Mouse (Mus musculus): ENCODE data around the gene Pop7. TPM values are rescaled to one million over a fixed set of nuclear protein-coding genes. Genes with fewer than 3 reads are reported as not detected.

The Pop7 gene
- polyA plus RNA-seq, 1 experiment from 2014 or later = 28.3 TPM

DNA sequence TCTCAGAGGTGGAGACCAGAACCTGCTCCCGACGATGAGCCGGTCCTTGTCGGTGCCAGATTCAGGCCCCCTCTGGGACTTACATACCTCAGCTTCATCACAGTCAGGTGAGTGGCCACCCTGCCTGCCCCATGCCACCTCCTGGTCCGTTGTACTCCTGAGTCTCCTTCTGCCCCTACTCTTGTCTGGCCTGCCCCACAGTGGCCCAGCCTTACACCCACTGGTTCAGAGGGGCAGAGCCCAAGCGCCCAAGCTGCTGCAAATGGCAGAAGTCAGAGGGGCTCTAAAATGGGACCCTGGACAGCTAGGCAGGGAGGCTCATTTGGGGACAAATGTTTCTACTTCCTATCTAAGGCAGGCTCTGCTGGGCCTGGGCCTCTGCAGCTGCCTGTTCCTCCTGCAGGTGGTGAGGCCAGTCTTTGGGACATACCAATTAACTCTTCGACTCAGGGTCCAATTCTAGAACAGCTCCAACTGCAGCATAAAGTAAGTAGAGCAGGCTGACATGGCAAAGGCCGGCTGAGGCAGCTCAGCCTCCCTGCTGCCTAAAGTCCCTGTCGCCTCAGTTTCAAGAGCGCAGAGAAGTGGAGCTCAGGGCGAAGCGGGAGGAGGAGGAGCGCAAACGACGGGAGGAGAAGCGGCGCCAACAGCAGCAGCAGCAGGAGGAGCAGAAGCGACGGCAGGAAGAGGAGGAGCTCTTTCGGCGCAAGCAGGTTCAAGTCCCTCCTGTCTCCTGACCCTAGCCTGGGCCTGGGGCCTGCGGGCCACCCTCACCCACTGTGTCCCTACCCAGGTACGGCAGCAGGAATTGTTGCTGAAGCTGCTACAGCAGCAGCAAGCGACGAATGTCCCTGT is 21.3 kb upstream of the Pop7 start:
- Histone ChIP-seq H3K4me1 (ENCODE audit: control insufficient read depth, low read depth, low read length) (peaks cover 11% of the 10 kb centered on the region), H3K4me3 (ENCODE audit: low read depth, low read length) (no peak overlapping the region), H3K36me3 (ENCODE audit: control insufficient read depth, insufficient read depth) (peaks cover 73% of the 10 kb centered on the region), H3K4me2 (ENCODE audit: low read depth, low read length) (no peak overlapping the region), H3K27ac (ENCODE audit: low read length) (no peak overlapping the region), H3K9me3 (replicated peaks; ENCODE audit: control insufficient read depth, low read length) (no peaks in the 10 kb centered on the region), H3K27me3 (ENCODE audit: control insufficient read depth, insufficient read depth, low read depth, low read length) (no peaks in the 10 kb centered on the region), H3K9ac (ENCODE audit: low read depth, low read length) (no peak overlapping the region)
- ATAC-seq (ENCODE audit: low read depth) = no peak
- 82% methylated on average over 25 of the region's 25 CpGs for WGBS (ENCODE audit: insufficient replicate concordance)

DNA sequence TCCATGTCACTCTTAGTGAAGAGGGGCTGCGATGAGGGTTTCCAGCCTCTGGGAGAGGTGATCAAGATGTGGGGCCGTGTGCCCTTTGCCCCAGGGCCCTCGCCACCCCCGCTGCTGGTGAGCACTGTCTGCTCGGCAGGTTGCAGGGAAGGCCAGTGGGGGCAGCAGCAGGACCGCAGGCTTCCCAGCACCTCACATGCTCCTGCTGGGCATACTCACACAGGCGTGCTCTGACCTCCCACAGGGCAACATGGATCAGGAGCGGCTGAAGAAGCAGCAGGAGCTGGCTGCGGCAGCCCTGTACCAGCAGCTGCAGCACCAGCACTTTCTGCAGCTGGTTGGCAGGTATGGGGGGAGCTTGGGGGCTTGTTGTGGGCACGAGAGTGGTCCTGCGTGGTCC is 20.4 kb upstream of the Pop7 start:
- Histone ChIP-seq H3K9ac (ENCODE audit: low read depth, low read length) (no peak overlapping the region), H3K9me3 (replicated peaks; ENCODE audit: control insufficient read depth, low read length) (no peaks in the 10 kb centered on the region), H3K27ac (ENCODE audit: low read length) (no peak overlapping the region), H3K36me3 (ENCODE audit: control insufficient read depth, insufficient read depth) (peaks cover 64% of the 10 kb centered on the region), H3K4me3 (ENCODE audit: low read depth, low read length) (no peak overlapping the region), H3K4me2 (ENCODE audit: low read depth, low read length) (no peak overlapping the region), H3K27me3 (ENCODE audit: control insufficient read depth, insufficient read depth, low read depth, low read length) (no peaks in the 10 kb centered on the region), H3K4me1 (ENCODE audit: control insufficient read depth, low read depth, low read length) (peaks cover 8% of the 10 kb centered on the region)
- ATAC-seq (ENCODE audit: low read depth) = no peak
- 84% methylated on average over 11 of the region's 11 CpGs for WGBS (ENCODE audit: insufficient replicate concordance)

DNA sequence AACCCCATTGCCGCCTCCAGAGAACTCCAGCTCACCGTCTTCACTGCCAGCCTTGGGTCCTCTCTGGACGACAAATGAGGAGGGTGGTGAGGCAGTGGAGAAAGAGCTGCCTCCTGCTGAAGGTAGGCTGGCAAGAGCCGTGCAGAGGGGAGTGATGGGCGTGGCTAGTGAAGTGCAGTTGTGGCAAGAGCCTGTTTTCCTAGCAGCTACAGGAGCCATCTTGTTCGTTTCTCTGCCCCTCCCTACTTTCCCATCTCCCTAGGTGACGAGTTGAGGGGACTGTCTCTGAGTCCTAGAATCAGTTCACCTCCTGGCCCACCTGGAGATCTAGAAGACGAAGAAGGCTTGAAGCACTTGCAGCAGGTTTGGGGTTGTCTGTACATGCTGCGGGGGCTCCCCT is 19.5 kb upstream of the Pop7 start:
- Histone ChIP-seq H3K4me2 (ENCODE audit: low read depth, low read length) (no peak overlapping the region), H3K9me3 (replicated peaks; ENCODE audit: control insufficient read depth, low read length) (no peaks in the 10 kb centered on the region), H3K4me3 (ENCODE audit: low read depth, low read length) (no peak overlapping the region), H3K27me3 (ENCODE audit: control insufficient read depth, insufficient read depth, low read depth, low read length) (no peaks in the 10 kb centered on the region), H3K36me3 (ENCODE audit: control insufficient read depth, insufficient read depth) (peaks cover 58% of the 10 kb centered on the region), H3K27ac (ENCODE audit: low read length) (no peak overlapping the region), H3K4me1 (ENCODE audit: control insufficient read depth, low read depth, low read length) (peaks cover 8% of the 10 kb centered on the region), H3K9ac (ENCODE audit: low read depth, low read length) (no peak overlapping the region)
- 59% methylated on average over 9 of the region's 9 CpGs for WGBS (ENCODE audit: insufficient replicate concordance)
- no peak for ATAC-seq (ENCODE audit: low read depth)

DNA sequence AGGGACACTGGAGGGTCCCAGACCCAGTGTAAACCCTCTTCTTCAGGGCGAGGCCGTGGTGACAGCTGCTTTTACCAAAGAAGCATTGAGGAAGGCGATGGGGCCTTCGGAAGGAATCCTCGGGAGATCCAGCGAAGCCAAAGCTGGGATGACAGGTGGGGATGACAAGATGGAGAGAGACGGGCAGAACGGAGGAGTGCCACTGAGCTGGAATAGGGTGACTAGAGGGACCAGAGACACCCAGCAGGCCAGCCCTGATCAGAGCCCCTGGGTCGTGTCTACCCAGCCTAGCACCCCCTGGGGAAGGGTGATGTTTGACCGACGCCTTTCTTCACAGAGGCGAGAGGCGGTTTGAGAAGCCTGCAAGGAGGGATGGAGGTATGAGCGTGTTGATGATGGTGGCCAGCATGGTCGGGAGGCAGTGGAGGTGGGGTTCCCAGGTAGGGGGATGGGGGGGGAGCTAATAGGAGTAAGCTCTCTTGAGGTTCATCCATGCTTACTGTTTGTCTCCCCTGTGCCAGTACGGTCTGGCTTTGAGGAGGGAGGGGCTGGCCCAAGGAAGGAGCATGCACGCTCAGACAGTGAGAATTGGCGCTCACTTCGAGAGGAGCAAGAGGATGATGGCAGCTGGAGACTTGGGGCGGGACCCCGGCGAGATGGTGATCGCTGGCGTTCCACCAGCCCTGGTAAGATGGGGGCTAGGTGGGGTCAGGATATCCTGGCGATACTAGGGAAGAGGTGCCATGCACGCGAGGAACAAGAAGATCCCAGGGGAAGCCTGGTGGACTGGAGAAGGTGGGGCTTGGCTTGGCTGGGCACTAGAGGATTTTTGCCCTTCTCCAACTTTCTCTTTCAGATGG is 17.6 kb upstream of the Pop7 start:
- no peak overlapping the region for H3K27ac ChIP-seq (ENCODE audit: low read length)
- H3K27me3 ChIP-seq (ENCODE audit: control insufficient read depth, insufficient read depth, low read depth, low read length) = no peaks in the 10 kb centered on the region
- peaks cover 53% of the 10 kb centered on the region for H3K36me3 ChIP-seq (ENCODE audit: control insufficient read depth, insufficient read depth)
- no peak overlapping the region for H3K9ac ChIP-seq (ENCODE audit: low read depth, low read length)
- no peak overlapping the region for H3K4me3 ChIP-seq (ENCODE audit: low read depth, low read length)
- no peak overlapping the region for H3K4me2 ChIP-seq (ENCODE audit: low read depth, low read length)
- H3K9me3 ChIP-seq (replicated peaks; ENCODE audit: control insufficient read depth, low read length) = no peaks in the 10 kb centered on the region
- ATAC-seq (ENCODE audit: low read depth) = no peak
- H3K4me1 ChIP-seq (ENCODE audit: control insufficient read depth, low read depth, low read length) = 0 out of 2 replicates have a peak, but pooled peaks cover 2% of the 10 kb centered on the region
- 88% methylated on average over 27 of the region's 27 CpGs for WGBS (ENCODE audit: insufficient replicate concordance)

DNA sequence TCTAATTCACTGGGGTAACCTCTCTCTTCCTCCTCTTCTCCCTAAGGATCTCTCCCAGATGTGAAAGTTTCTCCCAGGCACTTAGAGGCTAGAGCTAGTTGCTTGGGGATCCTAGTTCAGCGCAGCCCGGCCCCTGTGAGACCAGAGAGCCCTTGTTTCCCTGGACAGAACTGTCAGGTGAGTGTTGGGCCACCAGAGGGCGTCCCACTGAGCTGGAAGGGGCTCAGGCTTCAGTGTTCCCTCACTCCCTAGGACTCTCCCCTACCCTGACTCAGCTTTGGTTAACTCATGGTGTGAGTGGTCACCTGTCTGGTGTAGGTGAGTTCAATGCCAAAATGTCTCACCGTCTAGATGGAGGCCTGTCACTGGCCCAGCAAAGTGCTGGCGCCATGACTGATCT is 16.1 kb upstream of the Pop7 start, which contains the start of gene Gigyf1:
TSS of gene Gigyf1 (plus strand) at position 113 of the 400 bp plus-strand sequence.
- WGBS (ENCODE audit: insufficient replicate concordance) = 76% methylated on average over 5 of the region's 5 CpGs

DNA sequence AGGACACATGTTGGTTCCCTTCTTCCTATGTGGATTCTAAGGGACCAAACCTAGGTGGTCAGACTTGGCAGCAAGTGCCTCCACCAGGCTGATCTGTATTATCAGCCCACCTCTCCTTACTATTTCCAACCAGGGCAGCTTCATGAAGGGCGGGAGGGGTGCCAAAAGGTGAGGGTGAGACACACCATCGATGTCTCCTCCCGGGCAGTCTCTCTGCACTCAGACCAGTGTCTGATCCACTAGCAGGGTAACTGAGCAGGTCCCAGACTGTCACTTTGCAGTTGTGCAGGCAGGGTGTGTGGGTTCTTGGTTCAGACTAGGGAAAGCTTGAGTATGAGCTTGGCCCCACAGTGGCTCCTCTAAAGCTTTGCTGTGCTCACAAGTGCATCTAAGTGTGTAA is 12.5 kb upstream of the Pop7 start:
- no peaks in the 10 kb centered on the region for H3K9me3 ChIP-seq (replicated peaks; ENCODE audit: control insufficient read depth, low read length)
- H3K4me1 ChIP-seq (ENCODE audit: control insufficient read depth, low read depth, low read length) = peaks cover 29% of the 10 kb centered on the region
- 81% methylated on average over 3 of the region's 3 CpGs for WGBS (ENCODE audit: insufficient replicate concordance)
- H3K9ac ChIP-seq (ENCODE audit: low read depth, low read length) = no peak overlapping the region
- no peaks in the 10 kb centered on the region for H3K27me3 ChIP-seq (ENCODE audit: control insufficient read depth, insufficient read depth, low read depth, low read length)
- no peak for ATAC-seq (ENCODE audit: low read depth)
- peaks cover 8% of the 10 kb centered on the region for H3K36me3 ChIP-seq (ENCODE audit: control insufficient read depth, insufficient read depth)
- H3K27ac ChIP-seq (ENCODE audit: low read length) = no peak overlapping the region
- H3K4me3 ChIP-seq (ENCODE audit: low read depth, low read length) = no peak overlapping the region
- no peak overlapping the region for H3K4me2 ChIP-seq (ENCODE audit: low read depth, low read length)

More for the DNA sequence above, 16.1 kb upstream of the Pop7 start, which contains the start of gene Gigyf1:
- H3K36me3 ChIP-seq (ENCODE audit: control insufficient read depth, insufficient read depth) = peaks cover 41% of the 10 kb centered on the region
- H3K9ac ChIP-seq (ENCODE audit: low read depth, low read length) = no peak within 1 kb of the TSS
- ATAC-seq (ENCODE audit: low read depth) = no peak
- no peak within 1 kb of the TSS for H3K27ac ChIP-seq (ENCODE audit: low read length)
- no peak within 1 kb of the TSS for H3K4me2 ChIP-seq (ENCODE audit: low read depth, low read length)
- no peaks in the 10 kb centered on the region for H3K27me3 ChIP-seq (ENCODE audit: control insufficient read depth, insufficient read depth, low read depth, low read length)
- H3K4me3 ChIP-seq (ENCODE audit: low read depth, low read length) = no peak within 1 kb of the TSS
- peaks cover 4% of the 10 kb centered on the region; the same call in 1 of the 2 replicates for H3K4me1 ChIP-seq (ENCODE audit: control insufficient read depth, low read depth, low read length)
- no peaks in the 10 kb centered on the region for H3K9me3 ChIP-seq (replicated peaks; ENCODE audit: control insufficient read depth, low read length)

DNA sequence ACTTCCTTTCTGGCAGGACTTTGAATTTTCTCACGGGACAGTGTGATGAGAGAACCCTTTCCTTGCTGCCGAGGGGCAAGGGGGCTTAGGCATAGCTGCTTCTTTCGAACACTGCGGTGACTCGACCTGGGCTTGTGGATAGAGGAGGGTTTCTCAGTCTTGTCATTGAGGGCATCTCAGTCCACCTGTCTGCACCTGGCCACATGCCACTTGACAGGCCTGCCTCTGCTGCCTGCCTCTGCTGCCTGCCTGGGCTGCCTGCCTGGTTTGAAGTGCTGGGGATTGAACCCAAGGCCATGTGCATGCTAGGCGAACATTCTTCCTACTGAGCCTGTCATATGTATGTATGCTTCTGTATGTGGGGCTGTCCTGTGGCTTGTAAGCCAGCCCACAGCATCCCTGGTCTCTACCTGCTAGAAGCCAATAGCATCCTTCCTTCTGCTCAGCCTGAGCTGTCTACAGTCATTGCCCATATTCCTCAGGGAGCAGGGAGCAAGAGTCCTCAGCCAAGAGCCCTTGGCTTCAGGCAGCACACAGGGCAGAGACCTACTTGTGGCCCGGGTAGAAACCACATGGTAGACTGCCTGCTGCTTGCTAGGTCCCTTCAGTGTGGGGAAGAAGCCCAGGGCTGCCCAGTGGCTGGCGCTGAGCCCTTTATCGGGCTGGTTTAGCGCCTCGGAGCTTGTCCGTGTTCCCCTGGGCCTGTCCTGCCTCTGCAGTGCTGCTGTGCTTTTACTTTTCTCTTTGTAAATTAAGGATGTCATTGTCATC is 11.8 kb upstream of the Pop7 start:
- Histone ChIP-seq H3K4me3 (ENCODE audit: low read depth, low read length) (no peak overlapping the region), H3K27me3 (ENCODE audit: control insufficient read depth, insufficient read depth, low read depth, low read length) (no peaks in the 10 kb centered on the region), H3K9ac (ENCODE audit: low read depth, low read length) (no peak overlapping the region), H3K4me2 (ENCODE audit: low read depth, low read length) (no peak overlapping the region), H3K36me3 (ENCODE audit: control insufficient read depth, insufficient read depth) (peaks cover under 1% of the 10 kb centered on the region; the same call in 1 of the 2 replicates), H3K9me3 (replicated peaks; ENCODE audit: control insufficient read depth, low read length) (no peaks in the 10 kb centered on the region), H3K4me1 (ENCODE audit: control insufficient read depth, low read depth, low read length) (peaks cover 32% of the 10 kb centered on the region), H3K27ac (ENCODE audit: low read length) (no peak overlapping the region)
- ATAC-seq (ENCODE audit: low read depth) = no peak
- WGBS (ENCODE audit: insufficient replicate concordance) = 77% methylated on average over 12 of the region's 12 CpGs

DNA sequence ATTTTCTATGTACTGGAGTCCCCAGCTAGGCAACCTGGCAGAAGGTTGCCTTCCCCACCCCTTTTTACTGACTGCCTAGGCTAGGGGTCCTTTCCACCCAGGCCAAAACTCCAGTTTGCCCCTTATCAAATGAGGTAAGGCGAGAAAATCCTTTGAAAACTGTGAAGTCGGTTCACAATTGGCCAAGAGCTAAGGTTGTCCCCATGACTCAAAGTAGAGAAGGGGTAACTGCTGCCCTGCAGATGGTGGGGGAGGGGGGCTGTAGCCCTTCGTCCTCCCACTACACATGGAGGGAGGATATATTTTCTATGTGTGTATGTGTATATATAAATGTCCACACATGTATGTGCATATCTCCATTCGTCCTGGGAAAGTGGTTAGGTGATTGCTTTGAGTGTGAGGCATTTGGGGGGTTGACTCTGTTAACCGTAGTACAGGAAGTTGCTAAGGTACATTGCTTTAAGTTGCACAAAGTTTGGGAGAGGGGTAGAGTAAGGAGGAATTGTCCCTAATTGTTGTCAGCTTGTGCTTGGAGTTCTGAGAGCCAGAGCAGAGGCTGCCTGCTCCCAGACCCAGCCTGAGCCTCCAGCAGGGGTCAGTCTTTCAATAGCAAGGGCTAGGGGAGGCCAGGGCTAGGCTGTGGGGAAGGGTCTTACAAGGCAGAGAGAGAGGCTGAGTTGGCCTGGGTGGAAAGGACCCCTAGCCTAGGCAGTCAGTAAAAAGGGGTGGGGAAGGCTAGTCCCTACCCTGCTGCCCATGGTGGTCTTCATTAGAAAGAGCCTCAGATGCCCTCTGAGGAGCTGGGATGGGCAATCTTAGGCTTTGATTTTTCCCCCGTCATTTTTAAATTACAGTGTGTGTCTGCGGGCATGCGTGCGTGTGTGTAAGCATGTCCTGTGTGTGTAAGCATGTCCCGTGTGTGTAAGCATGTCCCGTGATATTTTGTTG is 10.8 kb upstream of the Pop7 start:
- no peak overlapping the region for H3K4me3 ChIP-seq (ENCODE audit: low read depth, low read length)
- WGBS (ENCODE audit: insufficient replicate concordance) = 74% methylated on average over 11 of the region's 11 CpGs
- ATAC-seq (ENCODE audit: low read depth) = no peak
- peaks cover 32% of the 10 kb centered on the region for H3K4me1 ChIP-seq (ENCODE audit: control insufficient read depth, low read depth, low read length)
- H3K4me2 ChIP-seq (ENCODE audit: low read depth, low read length) = no peak overlapping the region
- H3K9ac ChIP-seq (ENCODE audit: low read depth, low read length) = no peak overlapping the region
- no peaks in the 10 kb centered on the region for H3K9me3 ChIP-seq (replicated peaks; ENCODE audit: control insufficient read depth, low read length)
- H3K27ac ChIP-seq (ENCODE audit: low read length) = no peak overlapping the region
- H3K36me3 ChIP-seq (ENCODE audit: control insufficient read depth, insufficient read depth) = no peaks in the 10 kb centered on the region
- no peaks in the 10 kb centered on the region for H3K27me3 ChIP-seq (ENCODE audit: control insufficient read depth, insufficient read depth, low read depth, low read length)
